Mouse (Mus musculus): ENCODE results near the gene Zbtb16.

- TF ChIP-seq CTCF (IDR thresholded peaks at IDR 0.05; ENCODE audit: low read depth) (no peak), EP300 (IDR thresholded peaks at IDR 0.05; ENCODE audit: low read depth) (no peak)
Observed at GRCm38 (mm10) chr9:48700871-48701270, 135.2 kb downstream of the Zbtb16 start.
